8 mouse cellular contexts compared by ENCODE assay signal in genomic region chr14:75828221-75828620, GRCm38 (mm10). TPM values are rescaled to one million over a fixed set of nuclear protein-coding genes. Genes with fewer than 3 reads are reported as not detected.
DNase-seq lines count a peak whose midpoint lies in the region; ATAC-seq and TF ChIP-seq lines count a peak whose summit lies in the region.

No protein-coding gene starts in this region.

- no peaks in the 10 kb centered on the region for H3K9me3 ChIP-seq in heart, embryonic 11.5 days (replicated peaks; ENCODE audit: control insufficient read depth, low read length)
- H3K9me3 ChIP-seq in embryonic facial prominence, embryonic 10.5 days = no peaks in the 10 kb centered on the region
- no peaks in the 10 kb centered on the region for H3K9me3 ChIP-seq in hindbrain, postnatal 0 days (ENCODE audit: low read length)
- no peaks in the 10 kb centered on the region for H3K9me3 ChIP-seq in intestine, embryonic 15.5 days

- no peak for ATAC-seq in heart, embryonic 11.5 days (replicated peaks; ENCODE audit: insufficient number of reproducible peaks, low FRiP score, low TSS enrichment)
- ATAC-seq in hindbrain, postnatal 0 days = peak; percentile 30; the same call in 1 of the 2 replicates
- ATAC-seq in intestine, embryonic 15.5 days = no peak

- H3K4me1 ChIP-seq in heart, embryonic 11.5 days (ENCODE audit: control insufficient read depth, insufficient read depth, low read length) = peaks cover 5% of the 10 kb centered on the region
- H3K4me1 ChIP-seq in embryonic facial prominence, embryonic 10.5 days = peaks cover 32% of the 10 kb centered on the region
- H3K4me1 ChIP-seq in hindbrain, postnatal 0 days (ENCODE audit: insufficient read depth, low read length) = peaks cover 8% of the 10 kb centered on the region
- peaks cover 8% of the 10 kb centered on the region; the same call in 1 of the 2 replicates for H3K4me1 ChIP-seq in intestine, embryonic 15.5 days (replicated peaks)

- no peak for DNase-seq in heart, adult 18-20 months
- DNase-seq in embryonic facial prominence, embryonic 10.5 days (ENCODE audit: low spot score) = peak; percentile 35
- DNase-seq in hindbrain, postnatal 0 days (ENCODE audit: low spot score) = no peak
- DNase-seq in lung, postnatal 36 days = peak; percentile 37
- DNase-seq in thymus, postnatal 4 days = no peak
- DNase-seq in cerebellum, adult 9-10 months = no peak

- no peak overlapping the region for H3K4me3 ChIP-seq in heart, embryonic 11.5 days (ENCODE audit: low read depth, low read length)
- peak overlapping the region; percentile 53 for H3K4me3 ChIP-seq in embryonic facial prominence, embryonic 10.5 days
- peak overlapping the region; percentile 35 for H3K4me3 ChIP-seq in hindbrain, postnatal 0 days (ENCODE audit: low read length)
- no peak overlapping the region for H3K4me3 ChIP-seq in intestine, embryonic 15.5 days (replicated peaks)

- H3K36me3 ChIP-seq in heart, embryonic 11.5 days (ENCODE audit: control insufficient read depth, insufficient read depth, low read length) = no peaks in the 10 kb centered on the region
- H3K36me3 ChIP-seq in embryonic facial prominence, embryonic 10.5 days (replicated peaks) = no peaks in the 10 kb centered on the region
- no peaks in the 10 kb centered on the region for H3K36me3 ChIP-seq in hindbrain, postnatal 0 days (ENCODE audit: insufficient read depth, low read length)
- H3K36me3 ChIP-seq in intestine, embryonic 15.5 days = no peaks in the 10 kb centered on the region

- H3K4me2 ChIP-seq in heart, embryonic 11.5 days = peak overlapping the region; percentile 85
- peak overlapping the region; percentile 88 for H3K4me2 ChIP-seq in hindbrain, postnatal 0 days (ENCODE audit: low read depth, low read length)
- H3K4me2 ChIP-seq in intestine, embryonic 15.5 days (replicated peaks) = no peak overlapping the region

- TF ChIP-seq CTCF in hindbrain, postnatal 0 days (IDR thresholded peaks at IDR 0.05; ENCODE audit: low read depth) = 0 out of 2 replicates have a peak, but pooled peaks have one; percentile 24

- H3K27ac ChIP-seq in heart, embryonic 11.5 days (ENCODE audit: low read depth, low read length) = no peak overlapping the region
- no peak overlapping the region for H3K27ac ChIP-seq in embryonic facial prominence, embryonic 10.5 days (replicated peaks)
- no peak overlapping the region for H3K27ac ChIP-seq in hindbrain, postnatal 0 days
- H3K27ac ChIP-seq in intestine, embryonic 15.5 days = no peak overlapping the region

- no peak overlapping the region for H3K9ac ChIP-seq in heart, embryonic 11.5 days (ENCODE audit: low read depth, low read length)
- H3K9ac ChIP-seq in hindbrain, postnatal 0 days (replicated peaks; ENCODE audit: low read length) = no peak overlapping the region
- H3K9ac ChIP-seq in intestine, embryonic 15.5 days = no peak overlapping the region

- H3K27me3 ChIP-seq in heart, embryonic 11.5 days (ENCODE audit: control insufficient read depth, insufficient read depth, low read length) = no peaks in the 10 kb centered on the region
- peaks cover 19% of the 10 kb centered on the region for H3K27me3 ChIP-seq in embryonic facial prominence, embryonic 10.5 days (replicated peaks; ENCODE audit: low read depth, poor library complexity, severe bottlenecking)
- no peaks in the 10 kb centered on the region for H3K27me3 ChIP-seq in hindbrain, postnatal 0 days (ENCODE audit: insufficient read depth, low read length)
- no peaks in the 10 kb centered on the region for H3K27me3 ChIP-seq in intestine, embryonic 15.5 days (replicated peaks)

- WGBS in heart, embryonic 11.5 days (ENCODE audit: insufficient replicate concordance) = 35% methylated on average over 11 of the region's 11 CpGs
- 25% methylated on average over 11 of the region's 11 CpGs for WGBS in embryonic facial prominence, embryonic 10.5 days
- WGBS in hindbrain, postnatal 0 days = 41% methylated on average over 11 of the region's 11 CpGs
- WGBS in intestine, embryonic 15.5 days = 45% methylated on average over 11 of the region's 11 CpGs

RNA-seq across cellular contexts. Expression of gene Tpt1, which starts 16.7 kb away (rescaled TPM):
- 1,014 and 1,054 TPM in 2 replicates for polyA plus RNA-seq in heart, embryonic 11.5 days (2014; fragmentation: Nextera tagmentation; extraction: Ambion mirVana)
- total RNA-seq in heart, adult 18-20 months (2021) = 1,000 to 10,000 TPM; 2,629 to 3,296 TPM
- polyA plus RNA-seq in embryonic facial prominence, embryonic 10.5 days (2016; fragmentation: Nextera tagmentation; extraction: Ambion mirVana) = 832 and 862 TPM in 2 replicates
- 377 and 433 TPM in 2 replicates for total RNA-seq in hindbrain, postnatal 0 days (2014; rRNA removed)
- polyA plus RNA-seq in hindbrain, postnatal 0 days (2015; fragmentation: Nextera tagmentation; extraction: Ambion mirVana) = 731 and 750 TPM in 2 replicates
- 988 and 1,053 TPM in 2 replicates for polyA plus RNA-seq in intestine, embryonic 15.5 days (2015; fragmentation: Nextera tagmentation; extraction: Ambion mirVana)

RNA-seq across cellular contexts. Expression of gene Slc25a30, which starts 41.4 kb away (rescaled TPM):
- 5.8 and 7.2 TPM in 2 replicates for polyA plus RNA-seq in heart, embryonic 11.5 days (2014; fragmentation: Nextera tagmentation; extraction: Ambion mirVana)
- total RNA-seq in heart, adult 18-20 months (2021) = 10 to 100 TPM; 16.6 to 18.5 TPM
- 7.0 and 7.1 TPM in 2 replicates for polyA plus RNA-seq in embryonic facial prominence, embryonic 10.5 days (2016; fragmentation: Nextera tagmentation; extraction: Ambion mirVana)
- total RNA-seq in hindbrain, postnatal 0 days (2014; rRNA removed) = 17.4 and 27.2 TPM in 2 replicates
- polyA plus RNA-seq in hindbrain, postnatal 0 days (2015; fragmentation: Nextera tagmentation; extraction: Ambion mirVana) = 4.8 and 6.0 TPM in 2 replicates
- polyA plus RNA-seq in intestine, embryonic 15.5 days (2015; fragmentation: Nextera tagmentation; extraction: Ambion mirVana) = 2.3 and 3.0 TPM in 2 replicates

Comparison
In these comparisons a context has a peak if more than half of its experiments do, and no peak if none do; other contexts are left out.
1. H3K4me3 ChIP-seq: peak in embryonic facial prominence, embryonic 10.5 days (single experiment) and hindbrain, postnatal 0 days (single experiment); none in heart, embryonic 11.5 days (single experiment) and intestine, embryonic 15.5 days (single experiment).
2. DNase-seq: peak in embryonic facial prominence, embryonic 10.5 days (single experiment) and lung, postnatal 36 days (single experiment); none in heart, adult 18-20 months (0 of 2), hindbrain, postnatal 0 days (single experiment), thymus, postnatal 4 days (single experiment) and cerebellum, adult 9-10 months (single experiment).